Mouse (Mus musculus): ENCODE results near the gene Ccdc167.

Ccdc167 gene

DNA sequence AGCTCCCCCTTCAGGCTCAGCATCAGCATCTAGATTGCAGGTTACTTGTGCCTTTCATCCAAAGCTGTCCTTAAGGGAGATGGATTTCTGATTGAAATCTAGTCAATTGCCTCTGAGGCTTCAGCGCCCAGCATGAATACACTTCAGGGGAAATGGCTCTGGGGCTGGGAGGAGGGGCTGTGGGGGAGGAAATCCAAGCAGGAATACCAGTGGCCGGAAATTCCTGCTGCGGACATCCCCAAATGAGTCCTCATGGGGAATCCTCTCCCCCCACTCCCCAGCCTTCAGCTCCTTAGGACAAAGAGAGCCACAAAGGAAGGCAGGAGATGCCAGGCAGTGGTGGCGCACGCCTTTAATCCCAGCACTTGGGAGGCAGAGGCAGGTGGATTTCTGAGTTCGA lies 30.6 kb upstream of the Ccdc167 start:
- no peaks in the 10 kb centered on the region for H3K9me3 ChIP-seq (ENCODE audit: low read length)
- H3K27me3 ChIP-seq (ENCODE audit: insufficient read depth, low read length), result peaks cover 41% of the 10 kb centered on the region
- H3K36me3 ChIP-seq (ENCODE audit: insufficient read depth, low read length), result no peaks in the 10 kb centered on the region
- peak overlapping the region; percentile 57 for H3K4me3 ChIP-seq (replicated peaks; ENCODE audit: low read length)
- peaks cover 61% of the 10 kb centered on the region for H3K4me1 ChIP-seq (replicated peaks; ENCODE audit: low read depth, low read length)
- TF ChIP-seq CTCF (conservative IDR thresholded peaks at IDR 0.05; ENCODE audit: low read length) (no peak), NANOG (IDR thresholded peaks at IDR 0.05; ENCODE audit: borderline replicate concordance, low read length) (peak; percentile 27; the same call in 1 of the 2 replicates)

DNA sequence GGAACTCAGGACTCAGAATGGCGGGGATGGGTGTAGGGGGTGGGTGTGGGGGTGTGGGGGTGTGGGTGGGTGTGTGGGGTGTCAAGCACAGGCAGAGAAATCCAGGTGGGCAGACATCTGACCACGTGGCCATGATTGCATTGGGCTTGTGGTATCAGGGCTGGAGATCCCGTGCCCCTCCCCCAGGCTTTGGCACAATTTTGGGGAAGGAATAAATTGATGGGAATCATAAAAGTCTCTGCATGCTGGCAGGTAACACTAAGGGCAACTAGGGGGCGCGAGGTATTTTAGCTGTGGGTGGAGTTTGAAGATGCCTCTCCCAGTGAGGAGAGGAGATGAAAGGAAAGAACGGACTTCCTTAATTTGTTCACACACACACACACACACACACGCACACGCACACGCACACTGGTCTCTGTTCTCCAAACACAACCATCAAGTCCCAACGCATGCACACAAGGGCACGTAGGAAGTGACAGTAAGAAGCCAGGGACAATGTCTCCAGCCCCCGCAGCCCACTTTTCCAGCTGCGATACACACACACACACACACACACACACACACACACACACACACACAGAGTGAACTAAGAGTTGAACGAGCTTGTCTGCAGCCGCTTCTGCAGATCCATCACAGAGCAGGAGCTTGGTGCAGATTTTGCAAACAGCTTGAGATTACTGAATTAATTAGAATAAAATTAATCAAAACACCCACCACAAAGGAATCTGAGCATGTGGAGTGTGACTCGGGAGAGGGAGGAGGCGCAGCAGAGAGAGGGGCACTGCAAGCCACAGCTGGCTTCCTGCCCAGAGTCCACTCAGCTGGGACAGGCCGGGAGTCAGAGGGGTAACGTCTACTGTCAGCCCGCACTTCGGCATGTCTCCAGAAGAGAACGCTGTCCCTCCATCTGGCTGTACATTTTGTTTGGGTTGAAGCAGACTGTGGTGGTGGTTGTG lies 21.3 kb upstream of the Ccdc167 start:
- H3K9me3 ChIP-seq (ENCODE audit: low read length), result no peaks in the 10 kb centered on the region
- TF ChIP-seq CTCF (conservative IDR thresholded peaks at IDR 0.05; ENCODE audit: low read length) (peak; percentile 23), NANOG (IDR thresholded peaks at IDR 0.05; ENCODE audit: borderline replicate concordance, low read length) (no peak)
- H3K36me3 ChIP-seq (ENCODE audit: insufficient read depth, low read length), result no peaks in the 10 kb centered on the region

DNA sequence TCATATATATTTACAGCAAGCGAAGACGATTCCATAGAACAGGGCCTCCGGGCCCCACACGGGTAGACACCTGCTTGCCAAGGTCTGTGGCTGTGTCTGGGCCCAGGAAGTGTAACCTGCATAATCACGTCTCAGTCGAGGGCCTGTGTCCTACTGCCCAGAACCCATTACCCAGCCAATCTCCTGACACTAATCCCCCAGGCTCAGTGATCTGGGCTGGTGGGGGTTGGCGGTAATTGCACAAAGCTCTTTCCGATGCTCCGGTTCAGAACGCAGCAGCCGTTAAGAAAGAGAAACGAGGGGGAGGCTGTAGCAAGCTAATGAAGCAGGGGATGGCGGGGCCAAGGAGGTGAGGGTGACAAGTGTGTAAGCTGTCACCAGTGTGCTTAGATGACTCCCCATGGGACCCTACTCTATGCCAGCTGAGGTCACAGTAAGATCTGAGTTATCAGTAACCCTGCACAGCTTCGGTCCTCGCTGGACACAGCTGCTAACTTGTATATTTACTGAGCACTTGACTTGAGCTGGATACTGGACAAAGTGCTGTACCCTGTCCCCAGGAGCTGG lies 19.7 kb upstream of the Ccdc167 start:
- no peaks in the 10 kb centered on the region for H3K36me3 ChIP-seq (ENCODE audit: insufficient read depth, low read length)
- peaks cover 61% of the 10 kb centered on the region for H3K4me1 ChIP-seq (replicated peaks; ENCODE audit: low read depth, low read length)
- H3K4me3 ChIP-seq (replicated peaks; ENCODE audit: low read length), result no peak overlapping the region
- no peaks in the 10 kb centered on the region for H3K9me3 ChIP-seq (ENCODE audit: low read length)
- no peak for TF ChIP-seq POU5F1 (IDR thresholded peaks at IDR 0.05; ENCODE audit: borderline replicate concordance, low read length)
- TF ChIP-seq CTCF (conservative IDR thresholded peaks at IDR 0.05; ENCODE audit: low read length), result no peak
- TF ChIP-seq NANOG (IDR thresholded peaks at IDR 0.05; ENCODE audit: borderline replicate concordance, low read length), result no peak
- H3K27me3 ChIP-seq (ENCODE audit: insufficient read depth, low read length), result peaks cover 3% of the 10 kb centered on the region; the same call in 1 of the 2 replicates

More for the DNA sequence above, 21.3 kb upstream of the Ccdc167 start:
- peaks cover 10% of the 10 kb centered on the region for H3K27me3 ChIP-seq (ENCODE audit: insufficient read depth, low read length)
- peaks cover 51% of the 10 kb centered on the region for H3K4me1 ChIP-seq (replicated peaks; ENCODE audit: low read depth, low read length)
- H3K4me3 ChIP-seq (replicated peaks; ENCODE audit: low read length), result no peak overlapping the region

DNA sequence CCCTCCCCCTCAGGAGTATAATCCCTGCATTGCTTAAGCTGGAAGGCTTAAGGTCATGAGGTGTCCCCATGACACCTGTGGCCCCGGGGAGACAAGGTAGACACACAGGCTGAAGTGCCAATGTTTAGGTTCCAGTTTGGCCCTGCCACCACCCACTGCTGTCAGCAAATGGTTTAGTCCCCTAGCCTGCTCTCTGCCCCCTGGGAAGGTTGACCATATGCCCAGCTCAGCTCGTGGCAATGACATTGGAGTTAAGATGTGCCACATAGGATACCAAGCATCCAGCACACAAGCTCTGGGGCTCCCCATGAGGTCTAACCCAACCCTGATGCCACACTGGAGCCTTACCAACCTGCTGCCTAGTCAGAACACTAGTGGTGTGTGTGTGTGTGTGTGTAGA lies 15.7 kb upstream of the Ccdc167 start:
- no peak overlapping the region for H3K4me3 ChIP-seq (replicated peaks; ENCODE audit: low read length)
- no peaks in the 10 kb centered on the region for H3K36me3 ChIP-seq (ENCODE audit: insufficient read depth, low read length)
- TF ChIP-seq NANOG (IDR thresholded peaks at IDR 0.05; ENCODE audit: borderline replicate concordance, low read length) (no peak), CTCF (conservative IDR thresholded peaks at IDR 0.05; ENCODE audit: low read length) (no peak), POU5F1 (IDR thresholded peaks at IDR 0.05; ENCODE audit: borderline replicate concordance, low read length) (no peak)
- H3K4me1 ChIP-seq (replicated peaks; ENCODE audit: low read depth, low read length), result peaks cover 58% of the 10 kb centered on the region
- no peaks in the 10 kb centered on the region for H3K27me3 ChIP-seq (ENCODE audit: insufficient read depth, low read length)
- no peaks in the 10 kb centered on the region for H3K9me3 ChIP-seq (ENCODE audit: low read length)

DNA sequence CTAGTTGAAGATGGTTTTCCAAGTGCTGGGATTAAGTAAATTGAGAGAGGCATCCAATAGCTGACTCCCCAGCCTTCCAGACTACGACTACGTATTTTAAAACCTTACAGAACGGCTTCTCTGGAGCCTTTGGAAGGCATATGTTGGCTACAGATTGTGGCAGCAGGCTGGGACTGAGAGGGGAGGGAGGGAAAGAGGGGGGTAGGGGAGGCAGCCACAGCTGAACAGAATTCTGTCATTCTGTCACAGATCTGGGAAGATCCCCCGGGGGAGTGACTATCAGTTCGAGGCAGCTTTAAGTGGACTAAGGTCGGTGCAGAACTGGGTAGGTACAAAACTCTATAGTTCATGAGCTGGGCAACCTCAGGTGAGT lies 15.1 kb upstream of the Ccdc167 start:
- Histone ChIP-seq H3K9me3 (ENCODE audit: low read length) (no peaks in the 10 kb centered on the region), H3K36me3 (ENCODE audit: insufficient read depth, low read length) (no peaks in the 10 kb centered on the region), H3K4me1 (replicated peaks; ENCODE audit: low read depth, low read length) (peaks cover 53% of the 10 kb centered on the region), H3K27me3 (ENCODE audit: insufficient read depth, low read length) (no peaks in the 10 kb centered on the region), H3K4me3 (replicated peaks; ENCODE audit: low read length) (no peak overlapping the region)
- TF ChIP-seq NANOG (IDR thresholded peaks at IDR 0.05; ENCODE audit: borderline replicate concordance, low read length), result no peak
- no peak for TF ChIP-seq CTCF (conservative IDR thresholded peaks at IDR 0.05; ENCODE audit: low read length)

- H3K36me3 ChIP-seq (ENCODE audit: insufficient read depth, low read length), result no peaks in the 10 kb centered on the region
- H3K9me3 ChIP-seq (ENCODE audit: low read length), result no peaks in the 10 kb centered on the region
Measured at GRCm38 (mm10) chr17:29731266-29731952, 14.6 kb upstream of the Ccdc167 start.

DNA sequence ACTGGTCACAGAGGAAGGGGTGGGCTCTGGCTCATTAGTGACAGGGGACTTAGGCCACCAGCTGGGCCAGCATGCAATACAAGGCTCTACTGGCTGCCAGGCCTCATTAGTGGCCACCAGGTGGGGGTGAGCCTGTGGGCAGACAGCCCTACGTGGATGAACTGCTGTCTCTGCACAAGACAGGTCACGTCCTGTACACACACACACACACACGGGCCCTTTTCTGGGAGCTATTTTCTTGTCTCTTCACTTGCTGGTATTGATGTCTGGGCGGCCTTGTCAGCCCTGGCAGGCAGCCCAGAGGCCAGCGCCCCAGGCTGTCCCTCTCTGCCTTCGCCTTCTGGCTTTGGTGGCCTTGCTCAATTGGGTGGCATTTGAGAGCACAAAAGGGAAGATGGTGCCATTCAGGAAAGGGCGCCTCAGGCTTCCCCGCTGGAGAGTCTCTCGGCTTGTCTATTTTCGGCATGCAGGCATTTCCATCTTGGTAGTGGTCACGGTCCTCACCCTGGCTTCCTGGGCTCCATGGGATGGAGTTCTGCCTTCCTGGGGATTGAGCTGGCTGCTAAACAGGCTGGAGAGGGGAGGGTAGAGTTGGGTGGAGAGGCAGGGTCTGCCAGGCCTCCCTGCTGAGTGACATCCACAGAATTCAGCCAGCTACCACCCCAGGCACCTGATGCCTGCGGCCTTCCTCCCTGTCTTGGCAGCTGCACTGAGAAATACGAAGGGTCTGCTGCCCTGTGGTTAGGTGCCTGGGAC lies 13.8 kb upstream of the Ccdc167 start:
- H3K36me3 ChIP-seq (ENCODE audit: insufficient read depth, low read length), result no peaks in the 10 kb centered on the region
- no peaks in the 10 kb centered on the region for H3K9me3 ChIP-seq (ENCODE audit: low read length)
- peaks cover 45% of the 10 kb centered on the region for H3K4me1 ChIP-seq (replicated peaks; ENCODE audit: low read depth, low read length)
- no peak overlapping the region for H3K4me3 ChIP-seq (replicated peaks; ENCODE audit: low read length)
- TF ChIP-seq CTCF (conservative IDR thresholded peaks at IDR 0.05; ENCODE audit: low read length), result no peak
- TF ChIP-seq NANOG (IDR thresholded peaks at IDR 0.05; ENCODE audit: borderline replicate concordance, low read length), result no peak
- TF ChIP-seq POU5F1 (IDR thresholded peaks at IDR 0.05; ENCODE audit: borderline replicate concordance, low read length), result no peak
- no peaks in the 10 kb centered on the region for H3K27me3 ChIP-seq (ENCODE audit: insufficient read depth, low read length)

More at GRCm38 (mm10) chr17:29731266-29731952, 14.6 kb upstream of the Ccdc167 start:
- TF ChIP-seq CTCF (conservative IDR thresholded peaks at IDR 0.05; ENCODE audit: low read length) (no peak), POU5F1 (IDR thresholded peaks at IDR 0.05; ENCODE audit: borderline replicate concordance, low read length) (no peak), NANOG (IDR thresholded peaks at IDR 0.05; ENCODE audit: borderline replicate concordance, low read length) (no peak)
- no peaks in the 10 kb centered on the region for H3K27me3 ChIP-seq (ENCODE audit: insufficient read depth, low read length)
- H3K4me1 ChIP-seq (replicated peaks; ENCODE audit: low read depth, low read length), result peaks cover 47% of the 10 kb centered on the region
- H3K4me3 ChIP-seq (replicated peaks; ENCODE audit: low read length), result no peak overlapping the region

- Histone ChIP-seq H3K9me3 (ENCODE audit: low read length) (no peaks in the 10 kb centered on the region), H3K4me3 (replicated peaks; ENCODE audit: low read length) (no peak overlapping the region), H3K36me3 (ENCODE audit: insufficient read depth, low read length) (no peaks in the 10 kb centered on the region), H3K4me1 (replicated peaks; ENCODE audit: low read depth, low read length) (peaks cover 42% of the 10 kb centered on the region), H3K27me3 (ENCODE audit: insufficient read depth, low read length) (no peaks in the 10 kb centered on the region)
- peak; percentile 17; the same call in 1 of the 2 replicates for TF ChIP-seq CTCF (conservative IDR thresholded peaks at IDR 0.05; ENCODE audit: low read length)
- TF ChIP-seq NANOG (IDR thresholded peaks at IDR 0.05; ENCODE audit: borderline replicate concordance, low read length), result no peak
Measured at GRCm38 (mm10) chr17:29728082-29728481, 11.2 kb upstream of the Ccdc167 start.

Data from E14TG2a.4 (cell line).